Mouse (Mus musculus): Measurements from ENCODE around the gene Lhx4. TPM values are rescaled to one million over a fixed set of nuclear protein-coding genes. Genes with fewer than 3 reads are reported as not detected.

Gene Lhx4
- polyA plus RNA-seq, 1 experiment from 2014 or later = 3.4 TPM

- 0 out of 2 replicates have a peak overlapping the region, but pooled peaks have one; percentile 4 for H3K4me2 ChIP-seq (replicated peaks)
- WGBS = 41% methylated on average over 19 of the region's 19 CpGs
- peak; percentile 36; the same call in 1 of the 2 replicates for ATAC-seq (ENCODE audit: low FRiP score)
Observed at GRCm38 (mm10) chr1:155784343-155785205, 33.1 kb upstream of the Lhx4 start.

GRCm38 (mm10) chr1:155782382-155782781 lies 30.9 kb upstream of the Lhx4 start:
- Histone ChIP-seq H3K36me3 (replicated peaks; ENCODE audit: control insufficient read depth, insufficient read depth) (peaks cover 42% of the 10 kb centered on the region), H3K27me3 (ENCODE audit: control insufficient read depth, insufficient read depth, low read length) (peaks cover 18% of the 10 kb centered on the region)
- 78% methylated on average over 5 of the region's 5 CpGs for WGBS

More at GRCm38 (mm10) chr1:155784343-155785205, 33.1 kb upstream of the Lhx4 start:
- peaks cover 18% of the 10 kb centered on the region for H3K27me3 ChIP-seq (ENCODE audit: control insufficient read depth, insufficient read depth, low read length)
- peak; percentile 70 for DNase-seq (ENCODE audit: low spot score)
- H3K36me3 ChIP-seq (replicated peaks; ENCODE audit: control insufficient read depth, insufficient read depth) = peaks cover 40% of the 10 kb centered on the region
- no peaks in the 10 kb centered on the region for H3K4me1 ChIP-seq (replicated peaks; ENCODE audit: control insufficient read depth, insufficient read depth, low read length)
- H3K9ac ChIP-seq = no peak overlapping the region
- H3K27ac ChIP-seq = no peak overlapping the region
- no peak overlapping the region for H3K4me3 ChIP-seq (replicated peaks; ENCODE audit: low read length)
- no peaks in the 10 kb centered on the region for H3K9me3 ChIP-seq (ENCODE audit: control insufficient read depth, low read length)

GRCm38 (mm10) chr1:155777641-155778625 lies 26.4 kb upstream of the Lhx4 start:
- 0 out of 2 replicates have a peak, but pooled peaks have one; percentile 21 for ATAC-seq (ENCODE audit: low FRiP score)
- no peak overlapping the region for H3K4me3 ChIP-seq (replicated peaks; ENCODE audit: low read length)

More at GRCm38 (mm10) chr1:155782382-155782781, 30.9 kb upstream of the Lhx4 start:
- ATAC-seq (ENCODE audit: low FRiP score) (no peak), DNase-seq (ENCODE audit: low spot score) (no peak)
- H3K9me3 ChIP-seq (ENCODE audit: control insufficient read depth, low read length) = no peaks in the 10 kb centered on the region
- no peak overlapping the region for H3K9ac ChIP-seq
- no peak overlapping the region for H3K4me2 ChIP-seq (replicated peaks)
- no peak overlapping the region for H3K27ac ChIP-seq
- no peaks in the 10 kb centered on the region for H3K4me1 ChIP-seq (replicated peaks; ENCODE audit: control insufficient read depth, insufficient read depth, low read length)
- H3K4me3 ChIP-seq (replicated peaks; ENCODE audit: low read length) = no peak overlapping the region

GRCm38 (mm10) chr1:155759167-155759566 lies 7.7 kb upstream of the Lhx4 start:
- H3K36me3 ChIP-seq (replicated peaks; ENCODE audit: control insufficient read depth, insufficient read depth) = no peaks in the 10 kb centered on the region
- ATAC-seq (ENCODE audit: low FRiP score) (peak; percentile 90), DNase-seq (ENCODE audit: low spot score) (peak; percentile 77)
- peaks cover 59% of the 10 kb centered on the region for H3K27me3 ChIP-seq (ENCODE audit: control insufficient read depth, insufficient read depth, low read length)
- no peak overlapping the region for H3K9ac ChIP-seq
- H3K4me3 ChIP-seq (replicated peaks; ENCODE audit: low read length) = no peak overlapping the region
- H3K4me1 ChIP-seq (replicated peaks; ENCODE audit: control insufficient read depth, insufficient read depth, low read length) = no peaks in the 10 kb centered on the region
- H3K9me3 ChIP-seq (ENCODE audit: control insufficient read depth, low read length) = no peaks in the 10 kb centered on the region
- WGBS = 21% methylated on average over 12 of the region's 12 CpGs
- no peak overlapping the region for H3K27ac ChIP-seq
- H3K4me2 ChIP-seq (replicated peaks) = no peak overlapping the region

More at GRCm38 (mm10) chr1:155777641-155778625, 26.4 kb upstream of the Lhx4 start:
- H3K27ac ChIP-seq = no peak overlapping the region
- no peaks in the 10 kb centered on the region for H3K4me1 ChIP-seq (replicated peaks; ENCODE audit: control insufficient read depth, insufficient read depth, low read length)
- H3K27me3 ChIP-seq (ENCODE audit: control insufficient read depth, insufficient read depth, low read length) = peaks cover 29% of the 10 kb centered on the region
- H3K36me3 ChIP-seq (replicated peaks; ENCODE audit: control insufficient read depth, insufficient read depth) = peaks cover 29% of the 10 kb centered on the region
- no peak overlapping the region for H3K9ac ChIP-seq
- peaks cover 10% of the 10 kb centered on the region for H3K9me3 ChIP-seq (ENCODE audit: control insufficient read depth, low read length)
- DNase-seq (ENCODE audit: low spot score) = no peak
- WGBS = 64% methylated on average over 14 of the region's 14 CpGs
- H3K4me2 ChIP-seq (replicated peaks) = no peak overlapping the region

GRCm38 (mm10) chr1:155758711-155759110 lies 7.2 kb upstream of the Lhx4 start:
- H3K36me3 ChIP-seq (replicated peaks; ENCODE audit: control insufficient read depth, insufficient read depth) = no peaks in the 10 kb centered on the region
- WGBS = 62% methylated on average over 4 of the region's 4 CpGs
- H3K9me3 ChIP-seq (ENCODE audit: control insufficient read depth, low read length) = no peaks in the 10 kb centered on the region
- no peak overlapping the region for H3K4me2 ChIP-seq (replicated peaks)
- peaks cover 63% of the 10 kb centered on the region for H3K27me3 ChIP-seq (ENCODE audit: control insufficient read depth, insufficient read depth, low read length)
- H3K4me1 ChIP-seq (replicated peaks; ENCODE audit: control insufficient read depth, insufficient read depth, low read length) = no peaks in the 10 kb centered on the region
- DNase-seq (ENCODE audit: low spot score) (no peak), ATAC-seq (ENCODE audit: low FRiP score) (no peak; the same call in 1 of the 2 replicates)
- no peak overlapping the region for H3K9ac ChIP-seq
- H3K27ac ChIP-seq = no peak overlapping the region
- no peak overlapping the region for H3K4me3 ChIP-seq (replicated peaks; ENCODE audit: low read length)

- ATAC-seq (ENCODE audit: low FRiP score) = no peak
Observed at GRCm38 (mm10) chr1:155757621-155758020, 6.1 kb upstream of the Lhx4 start.

GRCm38 (mm10) chr1:155753411-155753810 lies 1.9 kb upstream of the Lhx4 start:
- Histone ChIP-seq H3K27ac (no peak overlapping the region), H3K4me1 (replicated peaks; ENCODE audit: control insufficient read depth, insufficient read depth, low read length) (no peaks in the 10 kb centered on the region), H3K36me3 (replicated peaks; ENCODE audit: control insufficient read depth, insufficient read depth) (no peaks in the 10 kb centered on the region), H3K27me3 (ENCODE audit: control insufficient read depth, insufficient read depth, low read length) (peaks cover 76% of the 10 kb centered on the region), H3K9ac (no peak overlapping the region), H3K4me2 (replicated peaks) (no peak overlapping the region), H3K9me3 (ENCODE audit: control insufficient read depth, low read length) (no peaks in the 10 kb centered on the region), H3K4me3 (replicated peaks; ENCODE audit: low read length) (no peak overlapping the region)
- ATAC-seq (ENCODE audit: low FRiP score) (no peak), DNase-seq (ENCODE audit: low spot score) (no peak)
- WGBS = 63% methylated on average over 9 of the region's 9 CpGs

More at GRCm38 (mm10) chr1:155757621-155758020, 6.1 kb upstream of the Lhx4 start:
- no peaks in the 10 kb centered on the region for H3K9me3 ChIP-seq (ENCODE audit: control insufficient read depth, low read length)
- no peak overlapping the region for H3K9ac ChIP-seq
- WGBS = 38% methylated on average over 7 of the region's 7 CpGs
- no peaks in the 10 kb centered on the region for H3K4me1 ChIP-seq (replicated peaks; ENCODE audit: control insufficient read depth, insufficient read depth, low read length)
- no peak overlapping the region for H3K4me3 ChIP-seq (replicated peaks; ENCODE audit: low read length)
- DNase-seq (ENCODE audit: low spot score) = no peak
- H3K36me3 ChIP-seq (replicated peaks; ENCODE audit: control insufficient read depth, insufficient read depth) = no peaks in the 10 kb centered on the region
- no peak overlapping the region for H3K27ac ChIP-seq
- no peak overlapping the region for H3K4me2 ChIP-seq (replicated peaks)
- H3K27me3 ChIP-seq (ENCODE audit: control insufficient read depth, insufficient read depth, low read length) = peaks cover 66% of the 10 kb centered on the region

- Histone ChIP-seq H3K27ac (no peak overlapping the region), H3K9ac (no peak overlapping the region), H3K36me3 (replicated peaks; ENCODE audit: control insufficient read depth, insufficient read depth) (no peaks in the 10 kb centered on the region), H3K4me2 (replicated peaks) (no peak overlapping the region), H3K27me3 (ENCODE audit: control insufficient read depth, insufficient read depth, low read length) (peaks cover 93% of the 10 kb centered on the region), H3K9me3 (ENCODE audit: control insufficient read depth, low read length) (no peaks in the 10 kb centered on the region), H3K4me3 (replicated peaks; ENCODE audit: low read length) (no peak overlapping the region), H3K4me1 (replicated peaks; ENCODE audit: control insufficient read depth, insufficient read depth, low read length) (no peaks in the 10 kb centered on the region)
- no peak for ATAC-seq (ENCODE audit: low FRiP score)
- WGBS = 8% methylated on average over 11 of the region's 11 CpGs
- DNase-seq (ENCODE audit: low spot score) = no peak
Observed at GRCm38 (mm10) chr1:155750517-155751178, 836 bp downstream of the Lhx4 start.
